Mouse (Mus musculus) stomach, embryonic 14.5 days (tissue): Measurements from ENCODE around the gene Epn3. TPM values are rescaled to one million over a fixed set of nuclear protein-coding genes. Genes with fewer than 3 reads are reported as not detected.

Source experiments
- ATAC-seq: fragments of 200-750 bp; cut with Nextera tagmentation; 2 replicates; pipeline ENCODE4 v1.8.0; 2017; ENCODE audit warnings: low read depth, moderate TSS enrichment; ENCODE audit not compliant: insufficient number of reproducible peaks, insufficient read depth, low FRiP score
- H3K27ac ChIP-seq: fragments of 300-500 bp; sonication (generic); 2 replicates; pipeline ENCODE4 v1.5.1; 2014; ENCODE audit warnings: mild to moderate bottlenecking, low read length, moderate library complexity, mixed read lengths
- H3K27me3 ChIP-seq: fragments of 300-500 bp; sonication (generic); 2 replicates; pipeline ENCODE4 v1.6.1; 2014; ENCODE audit warnings: low read length, control low read depth, mixed read lengths; ENCODE audit not compliant: control insufficient read depth, insufficient read depth
- H3K36me3 ChIP-seq: fragments of 300-500 bp; sonication (generic); 2 replicates; pipeline ENCODE4 v1.6.1; 2014; ENCODE audit warnings: mild to moderate bottlenecking, control low read depth, low read length, moderate library complexity, mixed read lengths; ENCODE audit not compliant: control insufficient read depth, insufficient read depth
- H3K4me1 ChIP-seq: fragments of 300-500 bp; sonication (generic); 2 replicates; pipeline ENCODE4 v1.6.1; 2014; ENCODE audit warnings: low read length, control low read depth, mixed read lengths; ENCODE audit not compliant: control insufficient read depth, insufficient read depth
- H3K4me2 ChIP-seq: fragments of 300-500 bp; sonication (generic); replicated peaks from 2 replicates; pipeline ENCODE4 v1.6.1; 2014; ENCODE audit warnings: low read depth, low read length, control low read depth
- H3K4me3 ChIP-seq: fragments of 300-500 bp; sonication (generic); 2 replicates; pipeline ENCODE4 v1.5.1; 2014; ENCODE audit warnings: low read depth, low read length, control low read depth
- H3K9ac ChIP-seq: fragments of 300-500 bp; sonication (generic); replicated peaks from 2 replicates; pipeline ENCODE4 v1.6.1; 2014; ENCODE audit warnings: low read depth, mild to moderate bottlenecking, control low read depth, low read length, moderate library complexity, mixed read lengths
- H3K9me3 ChIP-seq: fragments of 300-500 bp; sonication (generic); 2 replicates; pipeline ENCODE4 v1.6.1; 2016; ENCODE audit warnings: low read depth, low read length, control low read depth; ENCODE audit not compliant: control insufficient read depth
- WGBS: fragments of 180-500 bp; shearing (Covaris S2); extraction: QIAGEN DNeasy Blood & Tissue Kit; methylation state at CpG from one replicate; pipeline ENCODE4 v1.1.7; 2014; 5-methylcytosine and 5-hydroxymethylcytosine counted together
- polyA plus RNA-seq: library from polyadenylated mRNA; unstranded; fragments of >200 nt; fragmentation: Nextera tagmentation; extraction: Ambion mirVana; gene quantifications from 2 replicates; pipeline ENCODE4 v1.2.1, GENCODE M21; 2014

The Epn3 gene
- polyA plus RNA-seq, 1 experiment from 2014 or later, result 7.5 TPM

GRCm38 (mm10) chr11:94444829-94445228 lies 54.9 kb downstream of the Epn3 start:
- no peak overlapping the region for H3K4me3 ChIP-seq
- H3K9ac ChIP-seq, result no peak overlapping the region
- peaks cover 10% of the 10 kb centered on the region for H3K36me3 ChIP-seq
- ATAC-seq, result no peak
- H3K27me3 ChIP-seq, result no peaks in the 10 kb centered on the region
- H3K27ac ChIP-seq, result no peak overlapping the region
- H3K4me2 ChIP-seq, result no peak overlapping the region
- H3K9me3 ChIP-seq, result no peaks in the 10 kb centered on the region
- WGBS, result 73% methylated on average over 5 of the region's 5 CpGs
- H3K4me1 ChIP-seq, result 0 out of 2 replicates have a peak, but pooled peaks cover 4% of the 10 kb centered on the region

DNA sequence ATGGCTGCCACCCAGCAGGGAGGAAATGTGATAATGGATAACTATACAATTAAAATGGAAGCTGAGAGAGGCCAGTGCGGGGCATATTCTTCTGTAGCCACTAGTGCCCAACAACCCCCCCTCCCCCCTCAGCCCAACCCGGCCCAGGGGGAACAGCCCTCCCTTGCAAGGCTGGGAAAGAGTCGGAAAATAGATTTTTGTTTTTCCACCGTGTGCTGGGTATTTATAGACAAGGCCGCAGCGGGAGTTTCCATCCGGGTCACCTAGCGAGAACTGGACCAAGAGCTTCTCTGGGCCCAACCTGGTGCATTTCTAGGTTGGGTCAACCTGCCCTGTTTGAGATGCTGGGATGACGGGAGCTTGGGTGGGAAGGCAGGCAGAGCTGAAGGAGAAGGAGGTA lies 58.0 kb downstream of the Epn3 start:
- Histone ChIP-seq H3K4me2 (no peak overlapping the region), H3K9ac (no peak overlapping the region), H3K9me3 (no peaks in the 10 kb centered on the region), H3K27ac (no peak overlapping the region), H3K4me1 (no peaks in the 10 kb centered on the region), H3K36me3 (peaks cover 10% of the 10 kb centered on the region), H3K4me3 (no peak overlapping the region), H3K27me3 (no peaks in the 10 kb centered on the region)
- ATAC-seq, result no peak
- WGBS, result 77% methylated on average over 9 of the region's 9 CpGs

DNA sequence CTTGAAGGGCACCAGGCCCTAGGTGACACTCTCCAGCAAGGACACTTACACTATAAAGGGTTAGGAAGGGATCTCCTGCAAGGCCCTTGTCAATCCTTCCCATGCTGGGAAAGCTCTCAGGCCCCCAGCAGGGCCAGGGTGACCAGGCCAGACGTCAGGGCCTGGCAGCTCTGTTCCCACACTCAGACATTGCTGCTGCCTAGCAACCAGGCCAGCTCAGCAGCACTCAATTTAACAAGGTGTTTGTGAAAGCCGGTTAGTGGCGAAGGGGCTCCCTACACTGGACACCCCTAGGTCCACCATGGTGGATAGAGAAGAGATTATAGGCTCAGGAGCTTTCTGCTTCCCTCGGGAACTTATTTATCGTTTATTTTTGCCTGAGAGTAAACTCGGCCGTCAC lies 58.7 kb downstream of the Epn3 start:
- Histone ChIP-seq H3K9ac (no peak overlapping the region), H3K9me3 (no peaks in the 10 kb centered on the region), H3K4me2 (no peak overlapping the region), H3K27ac (no peak overlapping the region), H3K4me3 (no peak overlapping the region), H3K27me3 (no peaks in the 10 kb centered on the region), H3K36me3 (peaks cover 10% of the 10 kb centered on the region), H3K4me1 (no peaks in the 10 kb centered on the region)
- no peak for ATAC-seq
- 44% methylated on average over 7 of the region's 7 CpGs for WGBS

- 84% methylated on average over 6 of the region's 6 CpGs for WGBS
- Histone ChIP-seq H3K4me2 (no peak overlapping the region), H3K9ac (no peak overlapping the region), H3K27me3 (no peaks in the 10 kb centered on the region), H3K9me3 (no peaks in the 10 kb centered on the region), H3K36me3 (peaks cover 10% of the 10 kb centered on the region), H3K4me3 (no peak overlapping the region), H3K27ac (no peak overlapping the region), H3K4me1 (no peaks in the 10 kb centered on the region)
- no peak for ATAC-seq
Observed at GRCm38 (mm10) chr11:94440421-94440820, 59.4 kb downstream of the Epn3 start.

Other genes starting within 250 kb of the Epn3 start
- 0.56 TPM in 1 of 2 replicates, not detected in the other for gene Gm21885, start 218.1 kb downstream of the Epn3 start, polyA plus RNA-seq
- gene Luc7l3, start 178.0 kb downstream of the Epn3 start, polyA plus RNA-seq, result 116 and 124 TPM in 2 replicates
- gene Ankrd40, start 172.0 kb downstream of the Epn3 start, polyA plus RNA-seq, result 17.4 and 19.2 TPM in 2 replicates
- gene Abcc3, start 107.0 kb downstream of the Epn3 start, polyA plus RNA-seq, result 4.5 and 5.8 TPM in 2 replicates
- gene Cacna1g, start 25.8 kb downstream of the Epn3 start, polyA plus RNA-seq, result 13.5 and 17.6 TPM in 2 replicates
- 0.13 and 0.48 TPM in 2 replicates for gene Spata20, start 13.8 kb downstream of the Epn3 start, polyA plus RNA-seq
- gene Mycbpap, start 21.8 kb upstream of the Epn3 start, polyA plus RNA-seq, result 1.6 and 2.1 TPM in 2 replicates
- gene Rsad1, start 49.3 kb upstream of the Epn3 start, polyA plus RNA-seq, result 3.1 and 3.4 TPM in 2 replicates
- 5.0 and 7.1 TPM in 2 replicates for gene Chad, start 65.1 kb upstream of the Epn3 start, polyA plus RNA-seq
- gene Acsf2, start 101.9 kb upstream of the Epn3 start, polyA plus RNA-seq, result 7.1 and 9.3 TPM in 2 replicates
- gene Lrrc59, start 129.8 kb upstream of the Epn3 start, polyA plus RNA-seq, result 147 and 157 TPM in 2 replicates
- 148 and 149 TPM in 2 replicates for gene Mrpl27, start 153.8 kb upstream of the Epn3 start, polyA plus RNA-seq
- 20.7 and 20.9 TPM in 2 replicates for gene Eme1, start 154.0 kb upstream of the Epn3 start, polyA plus RNA-seq
- gene Xylt2, start 177.5 kb upstream of the Epn3 start, polyA plus RNA-seq, result 20.5 and 22.9 TPM in 2 replicates
- 2.3 and 2.9 TPM in 2 replicates for gene Gm11541, start 204.5 kb upstream of the Epn3 start, polyA plus RNA-seq
- gene Cdc34b, start 241.8 kb upstream of the Epn3 start, polyA plus RNA-seq, result not detected in 2 replicates